Mouse (Mus musculus) G1E (cell line): Measurements from ENCODE around the gene Sh3kbp1.

Experiments used
- CTCF ChIP-seq: IDR thresholded peaks from 2 replicates; pipeline ENCODE4 v1.5.1; 2012; ENCODE audit warnings: low read depth, low read length, inconsistent platforms, mixed read lengths
- GATA1 ChIP-seq: IDR thresholded peaks from 2 replicates; pipeline ENCODE4 v1.6.1; 2012; ENCODE audit warnings: borderline replicate concordance, low read length, inconsistent platforms, mixed read lengths
- POLR2AphosphoS5 ChIP-seq: IDR thresholded peaks from 2 replicates; pipeline ENCODE4 v1.6.1; 2012; ENCODE audit warnings: low read depth, low read length, inconsistent platforms; ENCODE audit not compliant: insufficient replicate concordance
- TAL1 ChIP-seq: conservative IDR thresholded peaks from 2 replicates; pipeline ENCODE4 v1.6.1; 2012; ENCODE audit warnings: low read depth, low read length, inconsistent platforms, mixed read lengths

- TF ChIP-seq CTCF (no peak), GATA1 (no peak), POLR2AphosphoS5 (no peak), TAL1 (no peak)
Measured at GRCm38 (mm10) chrX:159943586-159943985, 316.5 kb downstream of the Sh3kbp1 start.
